Mouse (Mus musculus) kidney, postnatal 4 days (tissue): ENCODE measurements around the gene Plch2.

Experiments used
- DNase-seq, 2 experiments: peaks; one replicate each; pipeline ENCODE4 v3.0.0; 2021; ENCODE audit warnings: mixed read lengths in 2 of 2

Plch2 gene

GRCm38 (mm10) chr4:154985151-154985777, 71.3 kb downstream of the Plch2 start:
- no peak for DNase-seq

DNA sequence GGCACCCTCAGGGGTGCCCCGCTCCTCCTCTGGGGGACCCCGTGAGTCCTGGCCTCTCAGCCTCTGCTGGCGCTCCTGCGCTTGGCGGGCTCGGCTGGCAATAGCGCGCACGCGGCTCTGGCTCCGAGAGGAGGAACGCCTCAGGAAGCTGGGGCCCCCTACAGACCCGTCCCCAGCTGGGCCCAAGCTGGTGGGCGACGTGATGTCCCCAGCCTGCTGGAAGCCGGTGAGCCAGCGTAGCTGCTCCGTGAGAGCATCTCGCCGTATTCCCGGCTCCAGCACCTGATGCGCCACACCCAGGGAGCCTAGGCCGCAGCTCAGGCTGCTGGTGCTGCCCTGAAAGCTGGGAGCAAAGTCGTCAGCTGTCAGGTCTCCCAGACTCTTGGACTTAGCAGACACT, 72.8 kb downstream of the Plch2 start:
- no peak for DNase-seq

GRCm38 (mm10) chr4:154982247-154983120, 74.1 kb downstream of the Plch2 start:
- DNase-seq: no peak

DNA sequence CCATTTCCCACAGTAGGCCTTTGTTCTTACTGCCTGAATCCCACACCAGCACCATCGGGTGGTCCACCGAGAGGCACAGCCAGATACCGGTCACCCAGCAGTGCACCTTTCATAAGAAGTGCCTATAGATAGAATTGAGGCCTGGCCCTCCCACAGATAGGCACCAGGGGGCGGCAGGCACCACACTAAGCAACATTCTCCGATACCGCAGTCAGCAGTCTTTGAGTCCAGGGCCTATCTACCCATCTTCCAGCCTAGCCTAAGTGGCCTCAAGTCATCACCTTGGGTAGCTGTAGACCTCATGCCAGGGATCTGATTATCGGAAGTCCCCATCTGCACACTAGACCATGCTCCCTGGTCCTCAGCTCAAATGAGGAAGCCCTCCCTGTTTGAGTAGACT, 75.1 kb downstream of the Plch2 start:
- peak; percentile 78 to 83 for DNase-seq

DNA sequence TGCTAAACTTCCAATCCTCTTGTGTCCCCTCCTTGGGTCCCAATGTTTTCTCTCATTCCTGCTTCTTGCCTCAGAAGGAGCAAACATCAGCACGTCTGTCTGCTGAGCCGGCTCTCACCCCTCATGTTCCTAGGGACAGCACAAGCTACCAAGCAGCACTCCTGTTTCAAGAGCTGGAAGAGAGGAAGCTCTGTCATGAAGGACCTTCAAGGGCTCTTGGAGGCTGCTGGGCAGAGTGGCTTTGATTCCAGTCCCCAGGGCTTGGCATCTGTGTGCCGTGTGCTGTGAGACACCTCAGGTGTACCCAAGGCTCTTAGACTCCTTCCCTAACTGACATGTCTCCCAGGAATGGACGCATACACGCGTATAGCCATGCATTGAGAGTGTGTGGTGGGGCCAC, 75.5 kb downstream of the Plch2 start:
- no peak for DNase-seq

DNA sequence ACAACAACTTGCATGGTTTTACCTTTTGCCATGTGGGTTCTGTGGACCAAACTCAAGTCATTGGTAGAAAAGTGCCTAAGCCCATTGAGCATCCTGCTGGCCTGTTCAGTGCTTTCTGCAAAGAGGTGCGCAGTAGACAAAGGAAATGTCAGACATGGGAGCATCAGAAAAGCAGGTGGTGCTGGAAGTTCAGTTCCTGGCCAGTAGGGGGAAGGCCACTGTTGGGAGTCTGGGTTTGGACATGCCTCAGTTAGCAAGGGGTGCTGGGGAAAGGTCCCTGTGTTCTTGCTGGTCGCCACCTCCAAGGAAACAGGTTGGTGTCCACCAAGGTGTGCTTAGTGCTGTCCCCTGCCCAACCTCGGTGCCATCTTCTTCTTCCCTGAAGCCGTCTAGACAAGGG, 76.5 kb downstream of the Plch2 start:
- no peak for DNase-seq

- no peak for DNase-seq
Measured at GRCm38 (mm10) chr4:154974163-154974611, 82.4 kb downstream of the Plch2 start.

DNA sequence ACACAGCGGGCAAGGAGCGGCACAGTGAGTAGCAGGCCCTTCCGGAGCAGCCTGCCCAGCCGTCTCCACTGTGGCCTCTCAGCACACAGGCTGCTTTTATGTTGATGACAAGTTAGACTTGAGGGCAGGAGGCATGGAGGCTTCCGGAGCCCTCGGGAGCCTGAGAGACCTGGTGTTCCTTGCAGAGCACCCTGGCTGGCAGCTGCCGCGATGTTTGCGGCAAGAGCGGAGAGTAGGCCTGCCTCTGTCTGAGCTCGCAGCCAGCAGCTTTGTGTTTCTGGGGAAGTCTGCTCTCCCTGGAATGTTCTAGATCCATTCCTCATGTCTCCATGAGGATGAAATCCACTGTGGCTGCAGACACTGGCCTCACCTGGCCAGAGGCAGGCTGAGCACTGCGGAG, 84.0 kb downstream of the Plch2 start:
- DNase-seq: no peak

DNA sequence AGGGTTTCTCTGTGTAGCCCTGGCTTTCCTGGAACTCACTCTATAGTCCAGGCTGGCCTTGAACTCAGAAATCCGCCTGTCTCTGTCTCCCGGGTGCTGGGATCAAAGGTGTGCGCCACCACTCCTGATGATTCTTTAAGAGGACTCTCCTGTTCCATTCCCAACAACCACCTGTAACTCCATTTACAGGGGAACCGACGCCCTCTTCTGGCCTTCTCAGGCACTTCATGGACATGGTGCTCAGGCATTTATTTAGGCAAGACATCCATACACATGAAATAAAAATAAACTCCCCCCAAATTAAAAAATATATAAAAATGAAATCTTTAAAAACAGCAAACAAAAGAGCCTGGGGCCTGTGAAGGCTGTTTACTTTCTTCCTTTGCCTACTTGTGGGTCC, 89.4 kb downstream of the Plch2 start:
- peak; percentile 70 to 75 for DNase-seq

DNA sequence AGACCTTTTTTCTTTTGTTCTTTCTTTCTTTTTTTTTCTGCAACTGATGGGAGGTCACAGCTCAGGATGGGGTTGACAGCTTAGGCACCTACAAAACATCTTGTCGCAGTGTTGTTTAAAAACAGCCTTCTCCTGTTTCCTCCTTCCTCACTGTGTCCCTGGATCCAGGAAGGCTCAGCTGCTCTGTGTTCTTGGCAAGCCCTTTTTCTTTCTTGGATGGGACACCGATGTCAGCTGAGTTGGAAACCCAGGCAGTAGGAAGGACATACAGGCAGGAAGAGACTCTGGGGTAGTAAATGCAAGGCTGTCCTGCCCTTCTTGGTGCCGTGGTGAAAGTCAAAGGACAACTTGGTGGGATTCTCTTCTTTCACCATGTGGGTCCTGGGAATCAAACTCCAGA, 90.7 kb downstream of the Plch2 start:
- no peak for DNase-seq

GRCm38 (mm10) chr4:154964581-154965235, 91.9 kb downstream of the Plch2 start:
- DNase-seq: no peak

DNA sequence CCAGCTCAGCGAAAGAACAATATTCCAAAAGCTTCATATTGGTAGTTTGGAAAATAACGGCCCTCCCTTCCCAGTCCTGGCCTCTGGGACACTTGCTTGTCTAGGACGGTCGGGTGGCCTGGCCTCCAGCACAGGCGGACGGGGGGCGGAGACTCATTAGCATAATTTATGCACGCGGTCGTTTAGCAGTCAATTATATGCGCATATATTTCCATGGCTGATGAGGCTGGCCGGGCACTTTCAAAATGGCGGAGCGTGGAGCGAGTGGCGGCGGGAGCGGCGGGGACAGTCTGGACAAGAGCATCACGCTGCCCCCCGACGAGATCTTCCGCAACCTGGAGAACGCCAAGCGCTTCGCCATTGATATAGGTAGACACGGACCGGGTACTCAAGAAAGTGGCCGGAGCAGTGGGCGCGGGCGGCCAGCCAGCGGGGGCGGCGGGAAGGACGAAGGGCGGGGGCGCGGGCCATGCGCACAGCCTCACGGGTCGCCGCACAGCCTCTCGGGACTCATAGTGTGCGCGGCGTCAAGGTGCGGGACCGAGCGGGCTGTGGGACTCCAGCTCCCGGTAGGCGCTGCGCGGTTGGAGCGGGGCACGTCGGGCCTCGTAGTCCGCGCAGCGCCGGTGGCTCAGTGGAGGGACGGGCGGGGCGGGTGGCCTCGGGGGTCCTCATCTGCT, 92.5 kb downstream of the Plch2 start, which contains the start of gene Pank4:
TSS of gene Pank4 (plus strand) at position 223 of the 680 bp plus-strand sequence.
- DNase-seq: peak; percentile 92 to 95

DNA sequence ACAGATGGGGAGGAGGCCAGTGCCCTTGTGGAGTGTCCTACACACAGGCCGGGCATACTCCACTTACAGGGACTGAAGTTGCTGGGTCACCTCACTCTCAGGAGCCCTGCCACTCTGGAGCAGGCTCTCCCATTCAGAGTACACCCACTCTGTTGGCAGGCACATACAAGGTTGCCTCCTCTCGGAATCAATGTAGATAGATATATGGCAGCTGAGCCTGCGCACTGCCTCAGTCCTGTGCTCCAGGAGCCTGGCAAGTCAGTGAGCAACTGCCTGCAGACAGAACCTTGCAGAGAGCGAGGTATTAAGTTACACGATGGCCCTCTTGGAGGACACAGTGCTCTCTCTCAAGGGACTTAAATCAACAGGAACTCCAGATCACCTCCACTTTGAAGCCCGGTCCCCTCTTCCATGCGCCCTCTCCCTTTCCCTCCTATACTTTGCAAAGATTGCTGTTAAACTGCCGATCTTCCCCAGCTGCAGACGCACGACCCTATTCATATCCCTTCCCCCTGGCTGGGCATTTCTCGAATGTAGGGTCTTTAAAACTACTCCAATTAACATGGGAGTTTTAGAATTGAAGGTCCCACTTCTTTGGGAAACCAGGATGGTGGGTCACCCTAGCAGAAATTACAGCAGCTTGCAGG, 93.3 kb downstream of the Plch2 start:
- DNase-seq: no peak

DNA sequence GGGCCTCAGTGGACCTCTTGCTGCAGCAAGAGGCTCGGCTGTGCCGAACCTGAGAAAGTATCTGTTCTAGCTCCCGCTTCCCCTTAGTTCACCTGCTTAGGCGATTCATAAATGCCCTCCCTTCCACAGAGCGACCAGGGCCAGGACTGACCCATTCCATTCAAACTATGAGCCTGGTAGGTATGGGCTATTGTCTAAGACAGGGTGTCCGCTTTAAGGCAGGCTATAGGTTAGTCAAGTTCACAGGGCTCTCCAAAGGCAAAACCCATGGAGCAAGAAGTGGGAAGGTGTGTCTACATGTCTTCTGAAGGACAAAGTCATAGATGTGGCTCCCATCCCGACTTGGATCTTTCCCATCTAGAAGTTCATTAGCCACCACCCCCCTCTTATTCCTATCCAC, 93.9 kb downstream of the Plch2 start:
- DNase-seq: no peak

GRCm38 (mm10) chr4:154961911-154962310, 94.7 kb downstream of the Plch2 start:
- peak in 1 of 2 experiments; percentile 38 for DNase-seq

GRCm38 (mm10) chr4:154961226-154961738, 95.3 kb downstream of the Plch2 start:
- peak; percentile 55 to 75 for DNase-seq

DNA sequence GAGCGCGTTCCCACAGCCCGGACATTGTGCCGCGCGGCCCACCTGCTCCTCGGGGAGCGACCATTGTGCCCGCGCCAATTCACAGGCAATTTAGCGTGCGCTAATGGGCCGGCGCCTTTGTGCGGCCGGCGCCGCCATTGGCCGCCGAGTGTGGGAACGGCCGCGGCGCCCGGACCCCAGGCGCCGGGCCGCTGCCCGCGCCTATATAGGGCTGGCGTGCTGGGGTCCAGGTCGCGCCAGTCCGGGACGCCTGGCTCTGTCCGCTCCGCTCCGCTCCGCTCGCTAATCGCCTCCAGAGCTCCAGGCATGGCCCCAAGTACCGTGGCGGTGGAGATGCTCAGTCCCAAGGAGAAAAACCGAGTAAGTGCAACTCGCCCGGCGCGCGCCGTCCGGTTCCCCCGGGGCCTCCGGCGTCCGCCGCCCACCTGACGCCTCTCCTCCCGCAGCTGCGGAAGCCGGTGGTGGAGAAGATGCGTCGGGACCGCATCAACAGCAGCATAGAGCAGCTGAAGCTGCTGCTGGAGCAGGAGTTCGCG, 95.8 kb downstream of the Plch2 start, which contains the start of gene Hes5:
TSS of gene Hes5 (plus strand) at position 234 of the 536 bp plus-strand sequence.
- DNase-seq: peak; percentile 49 to 65

DNA sequence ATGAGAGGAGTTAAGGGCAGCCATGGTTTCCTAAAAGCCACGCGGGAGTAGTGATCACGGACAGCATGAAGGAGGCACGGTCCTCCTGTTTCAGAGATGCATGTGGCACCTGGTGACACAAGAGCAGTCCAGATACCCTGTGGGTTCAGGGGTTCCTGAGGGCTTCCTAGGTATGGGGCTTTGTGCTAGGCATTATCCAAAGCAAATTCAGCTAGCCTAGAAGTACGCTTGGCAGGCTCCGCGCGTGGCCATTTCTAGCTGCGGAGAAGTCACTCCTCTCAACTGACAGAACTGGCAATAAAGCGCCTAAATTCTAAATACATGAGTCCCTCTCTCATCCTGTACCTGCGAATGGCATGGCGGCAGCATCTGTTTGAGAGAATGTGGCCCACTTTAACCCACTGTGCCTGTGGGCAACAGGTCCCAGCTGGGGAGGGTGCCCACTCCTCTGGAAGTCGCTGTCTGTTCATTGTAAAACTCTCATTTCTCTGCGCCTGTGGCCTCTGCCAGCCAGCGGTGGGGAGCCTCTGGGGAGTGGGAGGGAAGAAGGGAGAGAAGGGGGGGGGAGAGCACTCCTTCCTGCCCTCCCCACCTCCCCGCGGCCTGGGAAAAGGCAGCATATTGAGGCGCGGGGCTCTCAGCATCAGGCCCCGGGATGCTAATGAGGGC, 96.4 kb downstream of the Plch2 start:
- DNase-seq: no peak

DNA sequence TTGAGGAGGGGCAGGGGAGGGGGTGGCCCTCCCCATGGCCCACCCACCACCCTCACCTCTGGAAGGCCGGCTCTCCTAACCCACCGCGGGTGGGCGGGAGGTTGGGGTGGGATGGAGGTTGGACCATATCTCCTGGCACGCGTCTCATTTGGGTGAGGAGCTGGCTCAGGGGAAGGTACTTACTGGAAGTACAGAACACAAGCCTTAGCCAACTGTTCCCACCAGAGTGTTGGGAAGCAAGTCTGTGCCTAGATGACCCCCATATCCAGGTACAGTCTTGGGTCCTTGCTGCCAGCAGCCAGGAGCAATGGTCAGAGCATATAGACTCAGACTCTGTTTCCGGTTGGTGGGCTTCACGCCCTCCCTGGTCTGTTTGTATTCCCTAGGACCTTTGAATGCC, 98.0 kb downstream of the Plch2 start:
- DNase-seq: no peak

- DNase-seq: peak; percentile 71 to 79
Measured at GRCm38 (mm10) chr4:154958171-154958570, 98.4 kb downstream of the Plch2 start.
